Mouse (Mus musculus): ENCODE data around the gene Mipep.

- TF ChIP-seq TAL1 (IDR thresholded peaks at IDR 0.05; ENCODE audit: low read length) (no peak), GATA1 (IDR thresholded peaks at IDR 0.05; ENCODE audit: low read length) (no peak)
These were observed 6.9 kb upstream of the Mipep start for GRCm38 (mm10) chr14:60777485-60777919.
